Mouse (Mus musculus) 3134 (cell line): ENCODE measurements at regions not wholly inside any gene's neighbourhood (a gene's known extent, or its start where the extent isn't known, plus 50 kb on each side); places are given as distances from the start of the nearest gene placed in this dataset.

Experiments
- DNase-seq: peaks from one replicate; pipeline ENCODE4 v3.0.0-alpha.2; 2011; ENCODE audit warnings: low spot score; ENCODE audit not compliant: insufficient read length; ENCODE audit errors: extremely low read depth

GRCm38 (mm10) chr12:42369029-42369577 lies 882.9 kb upstream of the Lrrn3 start:
- no peak for DNase-seq

- no peak for DNase-seq
These were observed 852.9 kb upstream of the Lrrn3 start for GRCm38 (mm10) chr12:42338996-42339680.

- no peak for DNase-seq
These were observed 820.2 kb upstream of the Lrrn3 start for GRCm38 (mm10) chr12:42306429-42306828.

- no peak for DNase-seq
These were observed 791.2 kb upstream of the Lrrn3 start for GRCm38 (mm10) chr12:42277241-42278032.

DNA sequence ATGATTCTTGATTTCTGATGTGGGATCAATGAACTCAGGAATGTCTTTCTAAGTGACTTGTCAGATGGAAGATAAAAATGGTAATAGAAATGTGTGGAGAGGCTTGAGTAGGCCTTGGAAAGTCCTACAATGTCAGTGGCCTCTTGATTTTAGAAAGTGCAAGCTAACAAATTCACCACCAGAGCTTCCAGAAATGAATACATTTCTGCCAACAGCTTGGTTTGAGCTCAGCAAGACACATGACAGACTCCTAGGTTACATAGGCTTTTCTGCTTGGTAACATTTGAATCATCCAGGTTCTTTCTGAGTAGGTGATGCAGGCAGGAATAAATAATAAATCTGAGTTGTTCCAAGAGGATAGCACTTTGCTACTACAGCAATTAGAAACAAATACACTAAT lies 764.2 kb upstream of the Lrrn3 start:
- no peak for DNase-seq

GRCm38 (mm10) chr12:42229235-42229634 lies 743.0 kb upstream of the Lrrn3 start:
- DNase-seq = no peak

- no peak for DNase-seq
These were observed 695.4 kb upstream of the Lrrn3 start for GRCm38 (mm10) chr12:42181646-42182045.

DNA sequence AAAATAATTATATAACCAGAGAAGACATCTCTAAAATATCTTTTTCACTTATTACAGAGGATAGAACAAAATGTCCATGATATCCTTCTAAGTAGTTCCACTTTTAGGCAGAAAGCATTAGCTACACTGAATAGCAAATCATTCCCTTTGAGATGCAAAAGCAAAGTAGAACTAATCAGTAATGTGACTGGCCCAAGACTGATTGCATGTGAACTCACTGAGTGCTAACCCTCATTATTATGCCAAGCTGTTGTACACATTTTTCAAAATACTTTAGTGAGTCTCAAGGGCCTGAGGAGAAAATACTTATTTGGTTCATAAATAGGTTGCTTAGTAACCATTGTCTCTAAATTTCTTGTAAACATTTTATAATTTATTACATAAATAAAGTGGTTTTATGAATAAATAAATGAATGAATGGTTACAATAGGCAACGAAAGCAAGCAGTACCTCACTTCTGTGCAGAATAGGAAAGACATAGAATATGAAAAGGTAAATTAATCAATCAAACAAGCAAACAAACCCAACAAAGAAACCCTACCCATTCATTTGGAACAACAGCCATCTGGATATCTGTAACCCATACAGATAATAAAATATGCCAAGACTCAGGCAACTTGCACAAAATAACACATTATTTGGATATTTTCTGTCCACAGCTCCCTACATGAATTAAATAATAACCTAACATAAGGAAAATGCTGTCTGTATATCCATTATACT lies 693.9 kb upstream of the Lrrn3 start:
- DNase-seq = no peak

GRCm38 (mm10) chr12:42147971-42148370 lies 661.7 kb upstream of the Lrrn3 start:
- DNase-seq = no peak

DNA sequence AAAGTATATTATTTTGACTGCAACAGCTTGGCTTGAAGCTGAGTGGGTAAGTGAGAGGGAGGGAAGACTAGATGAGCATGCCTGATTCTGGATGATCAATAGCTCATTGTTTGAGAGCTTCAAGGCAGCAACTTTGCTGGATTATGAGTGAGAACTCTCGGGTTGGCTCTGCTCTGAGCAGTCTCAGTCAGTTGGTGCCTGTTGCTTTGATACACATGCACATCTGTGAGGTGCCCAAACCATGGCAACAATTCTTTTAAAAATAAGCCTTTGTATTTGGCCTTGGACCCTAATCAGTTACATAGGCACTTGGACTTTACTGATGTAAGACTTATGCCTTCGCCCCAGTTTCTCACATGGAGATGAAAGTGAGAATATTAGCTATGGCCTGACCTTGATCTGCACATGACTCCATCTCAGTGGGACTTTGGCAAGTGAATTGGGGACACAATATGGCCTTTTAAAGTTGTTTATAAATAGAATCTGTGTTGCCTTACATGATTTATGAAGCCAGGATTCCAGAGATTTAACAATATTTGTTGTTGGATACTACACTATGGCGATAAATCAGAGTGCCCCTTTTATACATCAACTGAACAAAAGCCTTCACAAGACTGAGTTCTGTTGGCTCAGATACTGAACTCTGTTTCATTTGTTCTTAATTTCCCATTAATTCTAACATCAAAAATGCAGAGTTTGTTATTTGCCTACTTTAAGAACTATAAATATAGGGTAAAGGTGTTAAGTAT lies 652.6 kb upstream of the Lrrn3 start:
- no peak for DNase-seq

- no peak for DNase-seq
These were observed 651.9 kb upstream of the Lrrn3 start for GRCm38 (mm10) chr12:42138177-42138576.

GRCm38 (mm10) chr12:42137764-42138163 lies 651.5 kb upstream of the Lrrn3 start:
- DNase-seq = no peak

DNA sequence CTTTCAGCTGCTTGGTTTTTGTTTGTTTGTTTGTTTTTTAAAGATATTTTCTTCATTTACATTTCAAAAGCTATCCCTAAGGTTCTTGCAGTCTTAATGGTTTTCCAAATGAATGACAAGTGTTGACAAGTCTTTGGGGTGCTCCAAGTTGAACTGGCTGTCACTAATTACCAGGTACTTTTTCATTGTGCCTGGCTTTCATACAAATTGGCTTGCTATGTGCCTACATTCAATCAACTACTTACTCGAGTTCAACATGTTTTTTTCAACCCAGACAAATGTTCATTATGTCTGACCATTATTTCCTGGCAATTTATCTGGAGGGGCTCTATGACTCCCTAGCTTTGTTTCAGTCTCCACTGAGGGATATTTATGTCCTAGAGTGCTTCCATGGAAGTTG lies 614.0 kb upstream of the Lrrn3 start:
- DNase-seq = no peak

GRCm38 (mm10) chr12:42070401-42070800 lies 584.2 kb upstream of the Lrrn3 start:
- DNase-seq = no peak

DNA sequence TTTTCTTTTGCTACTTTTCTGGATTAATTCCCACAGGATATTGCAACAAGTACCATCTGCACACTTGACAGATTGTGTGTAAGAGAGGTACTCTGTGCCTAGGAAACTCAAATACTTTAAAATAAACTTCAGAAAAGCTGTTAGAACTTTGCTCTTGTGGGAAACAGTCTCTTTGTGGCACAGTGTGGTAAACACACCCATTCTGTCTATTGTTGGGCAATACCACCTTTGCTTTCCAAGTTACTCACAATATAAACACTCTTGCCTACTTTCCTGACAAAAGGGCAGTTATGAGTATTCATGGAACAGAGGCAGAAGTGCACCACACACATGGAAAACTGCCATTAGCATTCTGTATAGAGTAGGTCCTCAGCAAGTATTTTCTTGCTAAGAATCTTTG lies 577.5 kb upstream of the Lrrn3 start:
- DNase-seq = no peak

GRCm38 (mm10) chr12:42049056-42049455 lies 562.8 kb upstream of the Lrrn3 start:
- DNase-seq = no peak

DNA sequence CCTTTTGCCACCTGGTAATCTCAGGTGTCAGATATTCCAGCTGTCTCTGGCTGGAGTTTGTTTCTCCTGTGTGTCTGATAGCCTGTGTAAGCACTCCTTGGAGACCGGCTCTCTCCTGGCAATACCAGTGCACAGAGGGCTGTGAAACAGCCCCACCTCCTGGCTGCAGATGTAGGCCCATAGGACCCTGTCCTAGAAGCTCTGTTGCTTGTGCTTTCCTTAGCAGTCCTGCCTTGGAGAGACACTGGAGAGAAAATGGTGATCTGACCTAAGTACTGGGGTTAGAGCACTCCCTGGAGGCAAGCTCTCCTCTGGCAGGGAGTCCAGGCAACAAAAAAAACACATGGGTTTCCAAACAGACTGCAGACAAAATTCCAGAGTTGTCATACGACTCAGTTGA lies 541.6 kb upstream of the Lrrn3 start:
- peak; percentile 0 for DNase-seq

DNA sequence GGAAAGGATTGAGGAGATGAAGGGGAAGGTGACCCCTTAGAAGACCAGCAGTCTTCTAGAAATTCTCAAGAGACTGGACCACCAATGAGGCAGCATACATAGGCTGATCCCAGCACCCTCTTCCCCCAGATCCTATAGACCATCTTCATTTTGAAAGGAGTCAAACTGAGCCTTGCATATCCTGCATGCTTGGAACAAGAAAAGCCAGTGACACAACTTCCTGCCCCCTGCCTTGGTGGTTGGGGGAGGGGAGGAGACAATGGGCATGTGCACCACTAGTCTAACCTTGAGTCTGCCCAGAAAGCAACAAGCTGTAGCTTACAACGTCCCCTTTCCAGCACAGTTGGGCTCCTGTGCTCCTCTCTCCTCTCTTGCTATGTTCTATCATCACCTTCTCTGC lies 531.3 kb upstream of the Lrrn3 start:
- DNase-seq = no peak

GRCm38 (mm10) chr12:42008827-42009383 lies 522.7 kb upstream of the Lrrn3 start:
- no peak for DNase-seq

DNA sequence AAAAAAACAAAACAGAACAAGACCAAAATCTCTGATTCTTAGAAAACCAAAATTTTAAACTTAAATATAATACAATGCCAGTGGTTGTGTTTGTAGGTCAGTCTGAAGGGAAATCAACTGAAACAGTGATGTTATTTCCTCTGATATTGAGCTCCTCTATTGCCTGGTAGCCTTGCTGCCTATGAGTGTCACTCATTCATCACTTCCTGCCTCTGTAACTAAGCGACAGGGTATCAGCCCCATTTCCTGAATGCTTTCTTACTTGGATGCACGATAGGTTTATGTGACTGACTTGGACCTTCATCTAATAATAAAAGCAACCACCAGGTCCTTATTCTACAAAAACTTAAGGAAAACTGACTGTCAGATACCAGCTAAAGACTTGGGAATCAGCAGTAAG lies 520.7 kb upstream of the Lrrn3 start:
- no peak for DNase-seq
